Mouse (Mus musculus) forebrain, embryonic 11.5 days (tissue): ENCODE measurements at regions not wholly inside any gene's neighbourhood (a gene's known extent, or its start where the extent isn't known, plus 50 kb on each side); places are given as distances from the start of the nearest gene placed in this dataset.
"Not testable (repeated sequence)": the region's sequence is repeated elsewhere in the genome, so short reads cannot be mapped to it uniquely, and the experiment has no call there.

ENCODE experiments used
- ATAC-seq: fragments of 200-750 bp; cut with Nextera tagmentation; replicated peaks from 2 replicates; pipeline ENCODE4 v1.8.0; 2017; ENCODE audit warnings: moderate TSS enrichment; ENCODE audit not compliant: low FRiP score
- DNase-seq: peaks from one replicate; pipeline ENCODE4 v3.0.0-alpha.2; 2017; ENCODE audit warnings: low spot score
- H3K27ac ChIP-seq: fragments of 300-500 bp; sonication (generic); 2 replicates; pipeline ENCODE4 v1.5.1; 2014; ENCODE audit warnings: low read depth, low read length
- H3K27me3 ChIP-seq: fragments of 300-500 bp; sonication (generic); 2 replicates; pipeline ENCODE4 v1.6.1; 2014; ENCODE audit warnings: mild to moderate bottlenecking, low read length, mixed read lengths; ENCODE audit not compliant: control insufficient read depth, insufficient read depth
- H3K36me3 ChIP-seq: fragments of 300-500 bp; sonication (generic); 2 replicates; pipeline ENCODE4 v1.6.1; 2014; ENCODE audit warnings: mild to moderate bottlenecking, low read length, moderate library complexity, mixed read lengths; ENCODE audit not compliant: control insufficient read depth, insufficient read depth
- H3K4me1 ChIP-seq: fragments of 300-500 bp; sonication (generic); replicated peaks from 2 replicates; pipeline ENCODE4 v1.6.1; 2014; ENCODE audit warnings: low read length, mixed read lengths; ENCODE audit not compliant: control insufficient read depth, insufficient read depth
- H3K4me2 ChIP-seq: fragments of 300-500 bp; sonication (generic); 2 replicates; pipeline ENCODE4 v1.6.1; 2014; ENCODE audit warnings: low read depth, mild to moderate bottlenecking, low read length, moderate library complexity, mixed read lengths; ENCODE audit not compliant: severe bottlenecking
- H3K4me3 ChIP-seq: fragments of 300-500 bp; sonication (generic); 2 replicates; pipeline ENCODE4 v1.5.1; 2014; ENCODE audit warnings: low read depth, low read length
- H3K9ac ChIP-seq: fragments of 300-500 bp; sonication (generic); 2 replicates; pipeline ENCODE4 v1.6.1; 2014; ENCODE audit warnings: low read length
- H3K9me3 ChIP-seq: fragments of 300-500 bp; sonication (generic); 2 replicates; pipeline ENCODE4 v1.6.1; 2016; ENCODE audit warnings: low read length, mixed read lengths; ENCODE audit not compliant: control insufficient read depth
- WGBS: fragments of 180-500 bp; shearing (Covaris S2); extraction: QIAGEN DNeasy Blood & Tissue Kit; methylation state at CpG from one replicate; pipeline ENCODE4 v1.1.7; 2014; 5-methylcytosine and 5-hydroxymethylcytosine counted together

GRCm38 (mm10) chr8:26635701-26636100 lies 341.4 kb upstream of the Zfp703 start:
- no peak for ATAC-seq
- Histone ChIP-seq H3K4me3 (no peak overlapping the region), H3K27me3 (no peaks in the 10 kb centered on the region), H3K9ac (no peak overlapping the region), H3K36me3 (no peaks in the 10 kb centered on the region), H3K4me2 (no peak overlapping the region), H3K27ac (no peak overlapping the region), H3K9me3 (no peaks in the 10 kb centered on the region), H3K4me1 (no peaks in the 10 kb centered on the region)
- DNase-seq = no peak
- WGBS = 97% methylated on average over 1 of the region's 1 CpGs

DNA sequence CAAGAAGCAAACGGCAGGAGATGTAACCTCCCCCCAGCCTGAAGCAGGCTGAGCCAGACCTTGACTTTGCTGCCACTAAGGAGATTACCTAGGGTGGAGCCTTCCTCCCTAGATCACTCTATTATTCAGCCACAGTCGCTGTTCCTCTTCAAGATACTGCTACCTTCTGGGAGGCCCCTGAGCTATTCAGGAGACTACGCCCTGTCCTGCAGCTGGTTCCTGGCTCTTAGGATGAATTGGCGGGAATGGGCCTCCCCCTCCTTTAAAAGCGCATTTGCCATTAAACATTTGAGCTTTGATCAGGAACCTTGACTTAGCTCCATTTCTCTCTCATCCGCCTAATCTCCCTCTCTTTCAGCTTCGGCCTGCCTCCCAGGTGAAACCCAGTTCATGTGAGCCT lies 331.8 kb upstream of the Zfp703 start:
- not testable (repeated sequence) for H3K27me3 ChIP-seq, H3K9me3 ChIP-seq, H3K36me3 ChIP-seq, H3K27ac ChIP-seq, ATAC-seq, DNase-seq, H3K9ac ChIP-seq, H3K4me1 ChIP-seq, H3K4me3 ChIP-seq, H3K4me2 ChIP-seq
- 77% methylated on average over 7 of the region's 7 CpGs for WGBS

DNA sequence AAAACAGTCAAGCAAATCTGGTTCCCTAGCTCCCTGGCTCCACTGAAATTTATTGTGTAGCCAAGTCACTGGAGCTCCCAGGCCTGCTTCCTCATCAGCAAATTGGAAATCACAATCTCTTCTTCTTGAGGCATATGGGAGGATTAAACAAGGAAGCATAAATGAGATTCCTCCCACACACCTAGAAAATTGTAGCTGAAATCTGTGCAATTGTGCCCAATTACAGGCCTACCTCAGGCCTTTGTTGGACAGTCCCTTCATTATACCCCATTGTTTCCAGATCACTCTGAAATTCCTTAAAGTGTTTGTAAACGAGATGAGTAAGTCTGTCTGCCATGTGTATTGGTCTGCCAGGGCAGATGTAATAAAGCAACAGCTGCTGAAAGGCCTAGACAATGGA lies 326.8 kb upstream of the Zfp703 start:
- no peak overlapping the region for H3K4me3 ChIP-seq
- H3K9me3 ChIP-seq = no peaks in the 10 kb centered on the region
- no peaks in the 10 kb centered on the region for H3K27me3 ChIP-seq
- H3K27ac ChIP-seq = no peak overlapping the region
- H3K4me2 ChIP-seq = no peak overlapping the region
- H3K36me3 ChIP-seq = no peaks in the 10 kb centered on the region
- ATAC-seq (no peak), DNase-seq (no peak)
- H3K4me1 ChIP-seq = no peaks in the 10 kb centered on the region
- no peak overlapping the region for H3K9ac ChIP-seq
- WGBS = 32% methylated on average over 1 of the region's 1 CpGs

- H3K36me3 ChIP-seq = no peaks in the 10 kb centered on the region
- H3K4me2 ChIP-seq = no peak overlapping the region
- no peaks in the 10 kb centered on the region for H3K4me1 ChIP-seq
- WGBS = 81% methylated on average over 8 of the region's 8 CpGs
- ATAC-seq (no peak), DNase-seq (no peak)
- H3K27me3 ChIP-seq = no peaks in the 10 kb centered on the region
- no peaks in the 10 kb centered on the region for H3K9me3 ChIP-seq
- no peak overlapping the region for H3K27ac ChIP-seq
- no peak overlapping the region for H3K9ac ChIP-seq
- H3K4me3 ChIP-seq = no peak overlapping the region
Measured at GRCm38 (mm10) chr8:26655897-26656296, 321.2 kb upstream of the Zfp703 start.

DNA sequence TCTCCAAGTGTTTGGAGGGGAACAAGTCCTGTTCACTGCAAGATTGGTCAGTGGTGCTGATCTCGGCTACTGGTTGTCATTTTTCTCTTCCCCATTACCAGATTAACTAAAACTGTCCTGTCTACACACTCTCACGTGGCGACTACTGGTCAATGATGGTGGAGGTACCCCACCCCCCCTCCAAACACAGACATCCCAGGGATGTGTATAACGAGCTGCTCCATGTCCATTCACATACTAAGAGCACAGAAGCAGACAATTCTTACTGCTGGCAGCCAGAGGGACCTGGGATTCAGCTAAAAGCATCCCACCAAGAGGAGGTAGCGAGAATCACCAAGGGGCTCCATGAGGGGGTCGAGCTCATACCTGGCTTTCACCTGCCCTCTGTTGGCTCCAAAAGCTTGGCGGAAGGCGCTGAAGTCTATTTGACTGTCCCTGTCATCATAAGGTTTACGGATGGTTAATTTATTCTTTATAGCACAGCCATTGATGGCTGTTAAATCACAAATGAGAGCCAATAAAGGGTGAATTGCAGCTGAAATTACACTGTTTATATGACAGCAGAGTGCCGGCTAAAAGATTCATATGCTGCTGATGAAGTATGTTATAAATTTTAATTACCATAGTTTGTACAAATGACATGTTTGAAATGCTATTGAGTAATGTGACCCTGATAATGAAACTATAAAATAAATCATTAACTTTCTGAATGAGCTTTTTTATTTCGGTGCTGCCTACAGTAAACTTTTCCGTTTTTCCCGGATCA lies 320.6 kb upstream of the Zfp703 start:
- no peak overlapping the region for H3K27ac ChIP-seq
- DNase-seq (no peak), ATAC-seq (no peak)
- WGBS = 85% methylated on average over 13 of the region's 13 CpGs
- H3K4me2 ChIP-seq = no peak overlapping the region
- H3K4me1 ChIP-seq = no peaks in the 10 kb centered on the region
- no peak overlapping the region for H3K4me3 ChIP-seq
- H3K9me3 ChIP-seq = no peaks in the 10 kb centered on the region
- no peak overlapping the region for H3K9ac ChIP-seq
- no peaks in the 10 kb centered on the region for H3K27me3 ChIP-seq
- H3K36me3 ChIP-seq = no peaks in the 10 kb centered on the region

- Histone ChIP-seq H3K27ac (no peak overlapping the region), H3K9ac (no peak overlapping the region), H3K27me3 (no peaks in the 10 kb centered on the region), H3K4me1 (no peaks in the 10 kb centered on the region), H3K36me3 (no peaks in the 10 kb centered on the region), H3K4me3 (no peak overlapping the region), H3K4me2 (no peak overlapping the region), H3K9me3 (no peaks in the 10 kb centered on the region)
- no peak for DNase-seq
- no peak for ATAC-seq
- 27% methylated on average over 1 of the region's 1 CpGs for WGBS
Measured at GRCm38 (mm10) chr8:26659381-26659780, 317.7 kb upstream of the Zfp703 start.

GRCm38 (mm10) chr8:26669541-26669940 lies 307.6 kb upstream of the Zfp703 start:
- WGBS = 94% methylated on average over 3 of the region's 3 CpGs
- no peak for ATAC-seq

GRCm38 (mm10) chr8:26672486-26673395 lies 304.4 kb upstream of the Zfp703 start:
- Histone ChIP-seq H3K4me3 (no peak overlapping the region), H3K9me3 (no peaks in the 10 kb centered on the region), H3K4me2 (no peak overlapping the region), H3K27me3 (no peaks in the 10 kb centered on the region), H3K36me3 (no peaks in the 10 kb centered on the region), H3K4me1 (peaks cover 3% of the 10 kb centered on the region; the same call in 1 of the 2 replicates), H3K9ac (no peak overlapping the region), H3K27ac (no peak overlapping the region)
- DNase-seq (no peak), ATAC-seq (no peak)
- 26% methylated on average over 9 of the region's 9 CpGs for WGBS

More at GRCm38 (mm10) chr8:26669541-26669940, 307.6 kb upstream of the Zfp703 start:
- no peak overlapping the region for H3K27ac ChIP-seq
- no peaks in the 10 kb centered on the region for H3K27me3 ChIP-seq
- H3K9me3 ChIP-seq = no peaks in the 10 kb centered on the region
- DNase-seq = no peak
- peaks cover 3% of the 10 kb centered on the region; the same call in 1 of the 2 replicates for H3K4me1 ChIP-seq
- H3K4me3 ChIP-seq = no peak overlapping the region
- no peaks in the 10 kb centered on the region for H3K36me3 ChIP-seq
- no peak overlapping the region for H3K4me2 ChIP-seq
- H3K9ac ChIP-seq = no peak overlapping the region
